Mouse (Mus musculus) thymus, postnatal 4 days (tissue): ENCODE results near the gene Glipr2.

Experiments
- DNase-seq: peaks from one replicate; pipeline ENCODE4 v3.0.0; 2021

Gene Glipr2

DNA sequence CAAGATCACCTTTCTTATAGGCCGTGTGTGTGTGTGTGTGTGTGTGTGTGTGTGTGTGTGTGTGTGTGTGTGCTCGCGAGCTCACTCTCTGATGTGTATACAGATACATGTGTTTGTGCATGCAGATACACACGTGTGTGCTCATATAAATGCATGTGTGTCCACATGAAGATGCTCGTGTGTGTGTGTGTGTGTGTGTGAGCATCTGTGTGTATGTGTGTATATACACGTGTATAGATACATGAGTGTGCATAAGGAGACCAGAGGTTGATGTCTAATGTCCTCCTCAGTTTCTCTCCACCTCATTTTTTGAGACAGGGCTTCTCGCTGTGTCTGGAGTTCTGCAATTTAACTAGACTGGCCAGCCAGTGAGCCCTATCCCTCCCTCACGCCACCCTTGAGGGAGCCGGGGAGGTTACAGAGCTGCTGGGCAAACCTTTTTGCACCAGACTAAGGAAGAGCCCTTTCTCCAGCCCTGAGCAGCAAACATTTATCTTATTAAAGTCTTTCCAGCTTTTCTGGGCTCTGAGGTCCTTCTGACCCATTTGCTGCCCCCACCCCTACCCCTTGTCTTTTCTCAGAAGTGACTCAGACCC lies 14.4 kb downstream of the Glipr2 start:
- DNase-seq, result no peak

DNA sequence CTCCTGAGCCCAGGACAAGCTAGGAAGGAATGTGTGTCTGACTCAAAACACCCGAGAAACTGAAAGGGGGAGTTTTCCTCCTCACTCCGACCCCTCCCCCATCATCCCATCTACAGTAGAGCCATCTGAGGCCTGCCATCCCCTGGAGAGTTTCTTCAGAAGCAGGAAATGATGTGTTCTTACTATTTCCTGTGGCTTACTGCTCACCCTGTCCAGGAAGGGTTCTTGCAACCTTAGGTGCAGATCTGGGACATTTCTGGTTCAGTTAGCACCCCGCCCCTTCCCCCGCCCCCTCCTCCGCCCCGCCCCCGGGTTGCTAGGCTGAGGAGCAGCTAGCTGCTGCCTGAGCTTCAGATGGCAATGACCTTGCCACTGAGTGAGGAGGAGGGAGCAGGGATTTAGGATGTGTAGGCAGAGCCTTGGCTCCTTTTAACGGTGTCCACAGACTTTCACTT lies 15.0 kb downstream of the Glipr2 start:
- DNase-seq, result peak; percentile 68

DNA sequence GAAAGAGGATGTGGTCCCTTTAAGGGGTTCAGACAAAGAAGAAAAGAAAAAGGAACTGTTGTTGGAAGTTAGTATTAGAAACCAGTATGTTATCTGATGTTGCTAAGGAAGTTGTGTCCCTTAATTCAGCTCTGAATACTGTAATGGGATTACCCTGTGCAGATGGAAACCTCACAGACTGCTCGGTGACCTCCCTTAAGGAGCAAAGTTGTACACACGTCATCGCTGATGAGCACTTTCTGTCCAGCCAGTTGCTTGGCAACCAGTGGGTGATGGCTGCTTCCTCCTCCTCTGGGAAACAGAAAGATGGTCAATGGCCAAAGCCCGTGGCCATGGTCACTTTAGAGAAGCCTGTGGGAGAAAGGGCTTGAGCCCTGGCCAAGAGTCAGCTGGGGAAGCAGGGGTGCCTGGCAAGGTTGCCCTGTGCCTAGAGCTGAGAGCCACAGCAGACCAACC lies 16.4 kb downstream of the Glipr2 start:
- DNase-seq, result no peak

DNA sequence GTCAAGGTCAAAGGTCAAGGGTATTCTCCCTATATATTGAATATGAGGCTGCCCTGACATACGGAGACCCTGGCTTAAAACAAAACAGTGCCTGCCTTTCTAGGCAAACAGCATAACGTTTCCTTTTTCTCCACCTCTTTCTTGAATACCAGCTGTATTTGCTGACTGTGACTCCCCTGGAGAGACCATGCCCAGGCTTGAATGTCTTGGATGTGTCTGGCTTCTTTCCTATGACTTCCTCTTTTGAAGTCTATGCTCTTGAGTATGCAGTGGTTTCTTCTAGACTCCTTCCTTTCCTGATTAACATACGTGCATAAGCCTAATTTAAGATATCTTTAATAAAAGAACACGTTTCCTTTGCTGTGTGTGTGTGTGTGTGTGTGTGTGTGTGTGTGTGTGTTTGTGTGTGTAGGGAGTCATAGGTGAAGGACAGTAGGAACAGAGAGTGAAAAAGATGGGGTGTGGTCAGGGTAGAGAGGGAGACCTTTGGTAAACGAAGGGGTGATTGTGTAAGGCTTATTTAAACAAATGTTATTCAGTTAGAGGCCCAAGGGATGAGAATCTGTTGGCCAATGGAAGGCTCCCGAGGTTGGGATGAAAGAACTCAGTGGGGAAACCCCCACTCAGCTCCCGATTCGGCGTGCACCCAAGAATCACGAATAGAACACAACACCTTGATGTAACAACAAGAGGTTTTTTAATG lies 17.9 kb downstream of the Glipr2 start:
- no peak for DNase-seq

DNA sequence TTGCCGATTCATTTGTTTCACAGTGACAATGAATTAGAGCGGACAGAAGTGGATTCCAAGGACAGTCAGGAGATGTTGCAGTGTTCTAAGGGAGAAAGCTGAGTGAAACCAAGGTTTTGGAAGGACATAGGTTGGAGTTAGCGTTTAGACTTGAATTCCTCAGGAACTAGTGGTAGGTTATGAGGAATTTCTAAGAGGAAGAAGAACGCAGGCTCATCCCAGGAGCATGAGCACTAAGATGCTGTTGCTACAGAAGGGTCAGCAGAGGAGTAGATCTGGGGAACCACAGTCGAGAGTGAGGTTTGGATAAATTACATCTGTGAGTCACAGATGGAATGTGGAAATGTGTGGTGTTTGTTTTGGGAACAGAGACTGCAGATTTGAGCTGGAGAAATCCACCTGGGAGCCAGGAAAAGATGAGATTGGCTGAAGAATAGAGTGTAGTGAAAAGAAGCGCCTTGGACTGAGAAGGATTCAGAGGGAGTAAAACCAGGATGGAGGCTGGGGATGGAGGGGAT lies 19.1 kb downstream of the Glipr2 start:
- no peak for DNase-seq

DNA sequence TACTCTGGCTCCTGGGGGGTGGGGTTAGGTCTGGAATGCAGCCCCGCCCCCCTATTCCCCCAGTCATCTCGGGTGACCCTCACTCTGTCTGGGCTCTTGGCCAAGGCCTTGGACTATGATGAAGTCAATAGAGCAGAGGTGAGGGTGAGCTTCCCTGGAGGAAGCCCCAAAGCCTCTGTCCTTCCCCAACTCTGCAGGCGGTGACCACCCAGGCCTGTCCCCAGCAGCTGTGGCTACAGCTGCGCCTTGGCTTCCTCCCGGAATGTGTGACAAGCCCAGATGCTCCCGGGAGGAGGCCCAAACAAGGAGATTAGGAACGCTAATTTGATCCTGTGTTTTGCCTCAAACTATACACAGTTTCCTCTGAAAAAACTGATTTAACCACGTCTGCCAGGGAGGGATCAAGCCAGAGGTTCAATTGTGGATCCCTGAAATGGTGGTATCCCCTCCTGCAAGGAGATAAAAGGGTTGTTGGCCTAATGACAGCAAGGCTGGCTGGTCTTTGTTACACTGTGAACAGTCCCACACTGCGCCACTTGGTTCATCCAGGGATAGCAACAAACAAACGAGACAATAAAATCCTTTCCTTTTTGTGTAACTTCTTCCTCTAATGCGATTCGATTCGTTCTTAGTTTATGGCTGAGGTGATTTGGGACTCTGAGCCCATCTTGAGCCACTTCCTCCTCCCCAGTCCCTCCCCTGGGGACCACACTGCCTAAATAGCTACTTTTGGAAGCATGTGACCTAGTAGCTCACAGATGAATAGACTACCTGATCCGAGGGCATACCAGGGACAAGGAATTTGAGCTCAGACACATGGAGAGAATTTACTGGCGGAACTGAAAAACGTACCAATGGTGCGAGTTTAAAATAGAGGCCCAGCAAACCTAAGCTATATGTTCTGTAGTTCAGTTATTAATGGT lies 21.6 kb downstream of the Glipr2 start:
- DNase-seq, result no peak

DNA sequence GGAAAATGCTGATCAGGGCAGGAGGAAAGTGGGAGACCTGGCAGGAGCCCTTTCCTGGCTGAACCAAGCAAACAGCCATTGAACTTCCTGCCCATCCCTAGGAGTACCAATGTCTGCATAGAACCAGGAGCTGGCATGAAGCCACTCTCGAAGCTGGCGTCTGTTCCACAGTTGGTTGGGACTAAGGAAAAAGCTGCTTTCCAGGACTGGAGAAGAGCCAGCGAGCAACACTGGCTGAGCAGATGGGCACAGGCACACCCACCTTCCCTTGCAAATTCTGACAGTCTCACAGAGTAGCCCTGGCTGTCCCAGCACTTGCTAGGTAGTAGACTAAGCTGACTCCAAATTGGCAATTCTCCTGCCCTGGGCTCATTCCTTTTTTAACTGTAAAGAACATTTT lies 22.5 kb downstream of the Glipr2 start:
- no peak for DNase-seq

DNA sequence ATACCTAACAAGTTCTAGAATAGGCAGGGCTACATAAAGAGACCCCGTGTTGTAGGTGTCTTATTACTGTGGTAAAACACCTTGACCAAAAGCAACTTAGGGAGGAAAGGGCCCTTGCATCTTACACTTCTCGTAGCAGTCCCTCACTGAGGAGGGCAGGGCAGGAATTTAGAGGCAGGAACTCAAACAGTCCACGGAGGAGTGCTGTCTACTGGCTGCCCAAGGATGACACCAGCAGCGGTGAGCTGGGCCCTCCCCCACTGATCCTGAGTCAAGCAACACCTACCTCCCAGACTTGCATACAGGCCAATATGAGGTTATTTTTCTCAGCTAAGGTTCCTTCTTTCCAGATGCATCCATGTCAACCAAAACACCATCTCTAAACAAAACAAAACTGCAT lies 23.0 kb downstream of the Glipr2 start:
- no peak for DNase-seq

DNA sequence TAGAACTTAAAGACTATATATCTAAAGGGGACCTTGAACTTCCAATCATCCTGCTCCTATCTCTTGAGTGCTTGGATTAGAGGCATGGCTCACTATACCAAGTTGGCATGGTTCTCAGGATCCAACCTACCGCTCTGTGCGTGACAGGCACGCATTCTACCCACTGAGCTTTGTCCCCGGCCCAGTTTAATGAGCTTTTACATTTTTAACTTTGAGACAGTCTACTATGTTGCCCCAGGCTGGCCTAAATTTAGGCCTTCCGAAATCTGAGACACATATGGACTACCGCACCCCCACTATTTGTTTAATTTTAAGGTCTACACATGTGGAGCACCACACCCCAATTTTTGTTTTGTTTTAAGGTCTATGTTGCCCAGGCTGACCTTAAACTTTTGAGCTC lies 23.6 kb downstream of the Glipr2 start:
- DNase-seq, result no peak

DNA sequence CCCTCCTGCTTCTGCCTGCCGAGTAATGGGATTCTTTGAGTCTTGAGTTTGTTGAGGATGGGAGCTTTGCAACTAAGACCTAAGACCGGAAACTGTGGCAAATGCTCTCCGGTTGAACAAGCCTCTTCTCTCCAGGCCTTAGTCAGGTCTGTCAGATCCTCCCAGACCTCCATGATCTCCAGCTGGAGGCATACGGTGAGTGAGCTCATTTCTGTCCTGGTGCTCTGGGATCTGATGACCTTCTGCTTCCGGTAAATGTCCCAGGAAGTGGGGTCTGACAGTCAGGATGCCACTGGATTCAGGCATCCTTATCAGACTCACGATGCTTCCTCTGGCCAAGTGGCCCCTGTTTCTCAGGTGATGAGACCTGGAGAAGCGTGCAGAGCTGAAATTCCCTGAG lies 24.1 kb downstream of the Glipr2 start:
- no peak for DNase-seq

DNA sequence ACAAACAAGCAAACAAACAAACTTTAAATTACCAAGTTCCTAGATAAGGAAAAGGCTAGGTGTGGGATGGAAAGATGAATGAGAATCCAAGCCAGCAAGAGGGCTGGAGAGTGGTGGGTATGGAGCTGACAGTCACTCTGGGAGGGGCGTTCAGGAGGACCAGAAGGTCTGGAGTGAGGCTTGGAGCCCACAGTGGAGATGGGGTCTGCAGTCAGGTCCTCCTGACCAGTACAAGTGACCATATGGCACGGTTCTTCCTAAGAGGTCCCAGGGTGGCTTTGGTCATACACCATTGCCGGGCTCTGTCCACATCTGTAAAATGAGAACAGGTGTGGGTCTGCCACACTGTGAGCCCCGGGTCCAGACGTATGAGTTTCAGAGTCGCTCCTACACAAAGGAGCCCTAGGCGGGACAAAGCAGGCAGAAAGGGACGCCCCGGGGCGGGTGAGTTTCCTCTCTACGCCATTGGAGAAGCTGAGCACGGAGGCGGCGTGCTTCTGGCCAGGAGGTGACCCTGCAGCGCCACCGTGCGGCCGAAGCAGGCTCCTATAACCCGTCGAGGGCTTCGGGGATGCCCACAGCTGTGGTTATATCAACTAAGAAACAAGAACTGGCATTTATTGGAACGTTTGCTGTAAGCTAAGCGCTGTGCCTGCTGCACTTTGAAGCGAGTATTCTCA lies 25.0 kb downstream of the Glipr2 start:
- DNase-seq, result peak; percentile 99

DNA sequence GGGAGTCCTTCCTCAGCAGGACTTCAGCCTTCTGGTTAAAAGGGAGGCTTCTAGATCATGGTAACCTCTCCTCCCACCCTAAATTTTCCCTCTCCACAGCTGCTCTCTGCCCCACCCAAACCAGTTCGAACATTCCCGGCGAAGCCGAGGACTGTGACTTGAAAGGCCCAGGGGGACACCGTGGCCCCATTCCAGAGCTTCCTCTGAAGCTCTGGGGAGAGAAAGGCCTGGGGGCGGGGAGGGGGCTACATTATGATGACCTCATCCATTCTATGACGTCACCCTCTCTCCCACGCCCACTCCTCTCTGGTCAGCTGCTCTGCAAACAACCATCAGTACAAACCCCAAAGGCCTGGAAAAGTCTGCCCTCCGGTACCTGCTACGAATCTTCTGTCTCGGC lies 26.0 kb downstream of the Glipr2 start, which contains the start of gene Ccin:
TSS of gene Ccin (plus strand) at position 303 of the 400 bp plus-strand sequence.
- DNase-seq, result no peak

DNA sequence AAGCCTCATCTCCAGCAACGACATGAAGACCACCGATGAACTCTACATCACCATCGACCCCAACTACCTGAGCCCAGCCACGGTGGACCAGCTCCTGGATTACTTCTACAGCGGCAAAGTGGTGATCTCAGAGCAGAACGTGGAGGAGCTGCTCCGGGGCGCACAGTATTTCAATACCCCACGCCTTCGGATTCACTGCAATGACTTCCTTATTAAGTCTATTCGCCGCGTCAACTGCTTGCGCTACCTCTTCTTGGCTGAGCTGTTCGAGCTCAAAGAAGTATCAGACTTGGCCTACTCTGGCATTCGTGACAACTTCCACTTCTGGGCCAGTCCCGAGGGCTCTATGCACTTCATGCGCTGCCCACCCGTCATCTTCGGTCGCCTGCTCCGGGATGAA lies 26.6 kb downstream of the Glipr2 start:
- DNase-seq, result no peak

DNA sequence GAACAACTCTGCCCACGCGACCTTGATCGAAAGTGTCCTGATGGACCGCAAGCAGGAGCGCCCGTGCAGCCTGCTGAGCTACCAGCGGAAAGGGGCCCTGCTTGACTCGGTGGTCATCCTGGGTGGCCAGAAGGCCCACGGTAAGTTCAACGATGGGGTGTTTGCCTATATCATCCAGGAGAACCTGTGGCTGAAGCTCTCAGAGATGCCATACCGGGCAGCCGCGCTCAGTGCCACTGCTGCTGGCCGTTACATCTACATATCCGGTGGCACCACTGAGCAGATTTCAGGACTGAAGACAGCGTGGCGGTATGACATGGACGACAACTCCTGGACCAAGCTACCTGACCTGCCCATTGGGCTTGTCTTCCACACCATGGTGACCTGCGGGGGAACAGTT lies 27.1 kb downstream of the Glipr2 start:
- no peak for DNase-seq

DNA sequence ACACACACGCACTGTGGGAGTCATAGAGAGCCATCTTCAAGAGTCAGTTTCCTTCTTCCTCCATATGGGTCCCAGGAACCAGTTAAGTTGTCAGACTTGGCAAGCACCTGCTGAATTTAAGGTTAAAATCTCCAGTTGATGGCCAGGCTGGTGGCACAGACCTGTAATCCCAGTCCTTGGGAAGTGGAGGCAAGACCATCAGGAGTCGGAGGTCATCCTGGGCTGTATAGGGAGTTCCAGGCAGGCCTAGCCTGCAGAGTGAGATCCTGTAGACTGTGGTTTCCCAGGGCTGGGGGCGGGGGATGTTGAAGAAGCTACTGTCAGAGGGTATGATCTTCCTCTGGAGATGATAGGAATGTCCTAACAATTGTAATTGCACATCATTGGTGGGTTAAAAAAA lies 31.8 kb downstream of the Glipr2 start:
- no peak for DNase-seq

DNA sequence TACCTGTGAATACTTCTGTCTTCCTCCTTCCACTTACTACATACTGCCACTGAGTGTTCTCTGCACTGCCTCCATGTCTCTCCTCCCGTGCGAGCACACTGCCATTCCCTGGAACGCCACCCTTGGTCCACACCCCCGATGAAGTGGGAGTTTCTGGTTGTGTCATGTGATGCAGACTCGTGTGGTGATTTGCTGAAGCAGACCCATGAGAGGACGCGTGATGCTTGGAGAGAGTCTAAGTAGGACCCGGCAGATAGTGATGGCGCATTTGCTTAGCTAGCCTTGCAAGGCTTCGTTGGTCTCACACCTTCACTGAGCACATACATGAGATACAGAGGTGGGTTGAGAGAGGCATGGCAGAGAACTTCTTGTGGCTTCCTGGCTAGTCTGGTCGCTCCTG lies 35.9 kb downstream of the Glipr2 start:
- no peak for DNase-seq

DNA sequence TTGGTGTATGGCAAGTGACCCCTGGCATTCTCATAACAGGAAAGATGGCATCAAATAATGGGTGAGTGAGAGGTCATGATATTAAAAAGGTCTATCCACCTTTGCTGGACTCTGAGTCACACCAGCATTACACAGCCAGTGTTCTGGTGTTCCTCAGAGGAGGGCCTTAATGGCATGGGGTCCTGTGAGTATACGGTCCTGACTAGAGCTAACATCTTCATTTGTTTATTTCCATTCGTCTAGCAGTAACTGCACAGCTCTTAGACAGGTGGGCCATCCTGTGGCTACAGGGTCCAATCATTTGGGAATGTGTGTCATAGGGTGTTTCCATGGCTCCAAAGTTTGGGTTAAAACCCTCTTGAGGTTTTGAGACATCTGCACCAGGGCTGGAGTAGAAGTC lies 37.1 kb downstream of the Glipr2 start:
- no peak for DNase-seq

DNA sequence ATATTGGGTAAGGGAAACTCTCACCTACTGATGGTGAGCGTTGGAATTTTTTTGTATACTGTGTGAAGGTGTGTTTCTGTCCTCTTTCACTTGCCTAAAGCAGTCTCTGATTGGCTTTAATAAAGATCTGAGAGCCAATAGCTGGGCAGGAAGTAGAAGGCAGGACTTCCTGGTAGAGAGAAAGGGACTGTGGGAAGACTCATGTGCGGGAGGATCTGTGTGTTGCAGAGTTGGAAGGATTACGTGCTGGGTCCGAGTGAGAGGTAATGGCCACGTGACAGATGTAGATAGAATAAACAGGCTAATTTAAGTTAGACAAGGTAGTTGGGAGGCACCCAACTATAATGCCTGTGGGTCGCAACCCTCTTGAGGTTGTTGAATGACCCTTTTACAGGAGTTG lies 46.4 kb downstream of the Glipr2 start:
- no peak for DNase-seq

DNA sequence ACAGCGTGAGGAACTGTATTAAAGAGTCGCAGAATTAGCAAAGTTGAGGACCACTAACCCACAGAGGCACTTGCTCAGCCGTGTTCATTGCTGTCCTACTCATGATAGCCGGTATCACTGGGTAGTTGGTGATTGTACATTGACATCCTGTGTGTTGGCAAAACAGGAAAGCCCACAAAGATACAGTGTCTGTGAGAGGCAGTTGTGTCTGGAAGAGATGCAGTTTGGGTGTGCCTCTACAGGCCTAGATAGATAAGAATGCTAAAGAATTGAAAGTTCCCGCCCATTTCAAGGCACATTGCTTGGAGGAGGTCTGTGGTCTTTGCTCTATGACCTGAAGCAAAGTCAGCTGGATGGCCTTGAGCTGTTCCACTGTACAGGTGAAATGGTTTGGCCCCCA lies 46.9 kb downstream of the Glipr2 start, which contains the start of gene Clta:
TSS of gene Clta (plus strand) at position 327 of the 400 bp plus-strand sequence.
- DNase-seq, result no peak

DNA sequence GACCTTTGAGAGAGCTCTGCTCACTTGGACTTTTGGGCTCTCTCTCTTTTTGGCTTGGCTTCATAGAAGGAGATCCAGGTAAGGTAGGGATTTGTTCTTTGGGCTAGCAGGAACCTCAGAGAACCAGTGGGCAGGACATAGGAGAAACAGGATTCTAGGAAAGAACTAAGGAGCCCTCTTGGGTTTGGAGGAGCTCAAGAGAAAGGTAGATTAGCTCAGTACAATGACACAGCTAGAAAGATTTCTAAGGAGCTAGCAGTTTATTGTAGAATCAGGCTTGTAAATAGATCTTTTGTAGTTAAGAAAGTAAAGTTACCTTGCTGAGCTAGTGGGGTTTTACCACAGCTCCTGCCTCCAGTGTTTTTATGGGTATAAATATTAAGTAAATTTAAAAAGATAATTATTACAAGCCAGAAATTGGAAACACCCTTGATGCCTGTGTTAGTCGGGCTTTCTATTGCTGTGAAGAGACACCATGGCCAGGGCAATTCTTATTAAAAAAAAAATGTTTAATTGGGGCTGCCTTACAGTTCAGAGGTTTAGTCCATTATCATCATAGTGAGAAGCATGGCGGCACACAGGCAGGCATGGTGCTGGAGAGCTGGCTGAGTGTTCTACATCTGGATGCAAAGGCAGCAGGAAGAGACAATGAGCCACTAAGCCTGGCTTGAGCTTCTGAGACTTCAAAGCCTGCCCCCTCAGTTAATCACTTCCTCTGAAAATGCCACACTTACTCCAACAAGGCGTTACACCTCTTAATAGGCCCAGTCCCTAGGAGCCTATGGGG lies 47.6 kb downstream of the Glipr2 start:
- no peak for DNase-seq

DNA sequence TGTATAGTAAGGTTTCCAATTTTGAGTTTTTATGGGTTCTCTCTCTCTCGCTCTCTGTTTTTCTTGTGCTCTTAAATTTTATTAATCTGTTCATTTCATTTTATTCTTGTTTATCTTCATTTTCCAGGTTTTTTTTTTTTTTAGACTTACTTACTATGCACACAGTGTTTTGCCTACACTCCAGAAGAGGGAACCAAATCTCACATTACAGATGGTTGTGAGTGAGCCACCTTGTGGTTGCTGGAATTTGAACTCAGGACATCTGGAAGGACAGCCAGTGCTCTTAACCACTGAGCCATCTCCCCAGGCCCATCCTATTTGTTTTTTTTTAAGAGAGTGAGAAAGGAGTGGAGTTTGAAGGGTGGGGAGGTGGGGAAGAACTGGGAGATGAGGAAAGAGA lies 53.0 kb downstream of the Glipr2 start:
- no peak for DNase-seq

DNA sequence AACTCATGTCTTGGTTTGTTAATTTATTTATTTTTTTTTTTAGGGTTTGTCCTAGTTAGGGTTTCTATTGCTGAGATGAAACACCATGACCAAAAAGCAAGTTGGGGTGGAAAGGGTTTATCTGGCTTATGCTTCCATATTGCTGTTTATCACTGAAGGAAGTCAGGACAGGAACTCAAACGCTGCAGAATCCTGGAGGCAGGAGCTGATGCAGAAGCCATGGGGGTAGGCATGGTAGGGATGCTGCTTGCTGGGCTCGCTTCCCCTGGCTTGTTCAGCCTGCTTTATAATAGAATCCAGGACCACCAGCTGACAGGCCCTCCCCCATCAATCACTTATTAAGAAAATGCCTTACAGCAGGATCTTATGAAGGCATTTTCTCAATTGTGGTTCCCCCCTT lies 53.7 kb downstream of the Glipr2 start:
- DNase-seq, result no peak
